Mouse (Mus musculus): ENCODE data around the gene Col25a1. TPM values are rescaled to one million over a fixed set of nuclear protein-coding genes. Genes with fewer than 3 reads are reported as not detected.

Gene Col25a1
- polyA plus RNA-seq, 1 experiment, result 0.01 TPM

- WGBS, result 87% methylated on average over 9 of the region's 9 CpGs
- H3K27me3 ChIP-seq (ENCODE audit: control insufficient read depth, insufficient read depth, low read length), result no peaks in the 10 kb centered on the region
- H3K36me3 ChIP-seq (ENCODE audit: control insufficient read depth, insufficient read depth, low read length), result no peaks in the 10 kb centered on the region
- TF ChIP-seq CTCF (IDR thresholded peaks at IDR 0.05; ENCODE audit: extremely low read depth, insufficient read depth, insufficient read length, insufficient replicate concordance) (no peak), POLR2A (IDR thresholded peaks at IDR 0.05; ENCODE audit: low read depth, low read length) (no peak)
- H3K4me3 ChIP-seq (ENCODE audit: extremely low read depth, insufficient read depth, insufficient read length), result no peak overlapping the region
- no peak for DNase-seq (ENCODE audit: low read depth in 1 of 2, low spot score in 2 of 2)
- H3K4me1 ChIP-seq (ENCODE audit: control insufficient read depth, insufficient read depth, insufficient read length), result no peaks in the 10 kb centered on the region
- no peak overlapping the region for H3K27ac ChIP-seq (ENCODE audit: insufficient read depth, low read length)
Observed at GRCm38 (mm10) chr3:130378626-130379025, 247.3 kb downstream of the Col25a1 start.

DNA sequence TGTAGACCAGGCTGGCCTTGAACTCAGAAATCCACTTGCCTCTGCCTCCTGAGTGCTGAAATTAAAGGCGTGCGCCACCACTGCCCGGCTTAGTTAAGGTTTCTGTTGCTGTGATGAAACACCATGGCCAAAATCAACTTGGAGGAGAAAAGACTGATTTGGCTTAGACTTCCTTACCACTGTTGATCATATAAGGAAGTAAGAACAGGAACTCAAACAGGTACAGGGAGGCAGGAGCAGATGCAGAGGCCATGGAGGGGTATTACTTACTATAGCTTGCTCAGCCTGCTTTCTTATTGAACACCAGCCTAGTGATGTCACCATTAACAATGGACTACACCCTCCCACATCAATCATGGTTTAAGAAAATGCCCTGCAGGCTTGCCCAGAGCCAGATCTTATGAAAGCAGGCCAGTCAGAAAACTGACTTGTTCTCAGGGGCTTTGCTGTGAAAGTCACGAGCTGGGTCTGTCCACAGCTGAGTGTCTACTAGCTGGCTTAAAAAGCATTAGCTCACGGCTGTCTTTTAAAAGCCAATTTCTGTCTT lies 249.1 kb downstream of the Col25a1 start:
- Histone ChIP-seq H3K36me3 (ENCODE audit: control insufficient read depth, insufficient read depth, low read length) (no peaks in the 10 kb centered on the region), H3K4me3 (ENCODE audit: extremely low read depth, insufficient read depth, insufficient read length) (no peak overlapping the region), H3K27me3 (ENCODE audit: control insufficient read depth, insufficient read depth, low read length) (no peaks in the 10 kb centered on the region), H3K27ac (ENCODE audit: insufficient read depth, low read length) (no peak overlapping the region), H3K4me1 (ENCODE audit: control insufficient read depth, insufficient read depth, insufficient read length) (no peaks in the 10 kb centered on the region)
- no peak for TF ChIP-seq POLR2A (IDR thresholded peaks at IDR 0.05; ENCODE audit: low read depth, low read length)
- no peak for TF ChIP-seq CTCF (IDR thresholded peaks at IDR 0.05; ENCODE audit: extremely low read depth, insufficient read depth, insufficient read length, insufficient replicate concordance)
- 92% methylated on average over 5 of the region's 5 CpGs for WGBS
- no peak for DNase-seq (ENCODE audit: low read depth in 1 of 2, low spot score in 2 of 2)

- no peak for DNase-seq (ENCODE audit: low read depth in 1 of 2, low spot score in 2 of 2)
- Histone ChIP-seq H3K36me3 (ENCODE audit: control insufficient read depth, insufficient read depth, low read length) (no peaks in the 10 kb centered on the region), H3K4me3 (ENCODE audit: extremely low read depth, insufficient read depth, insufficient read length) (no peak overlapping the region), H3K27me3 (ENCODE audit: control insufficient read depth, insufficient read depth, low read length) (no peaks in the 10 kb centered on the region), H3K4me1 (ENCODE audit: control insufficient read depth, insufficient read depth, insufficient read length) (no peaks in the 10 kb centered on the region), H3K27ac (ENCODE audit: insufficient read depth, low read length) (no peak overlapping the region)
- WGBS, result 85% methylated on average over 5 of the region's 5 CpGs
- TF ChIP-seq CTCF (IDR thresholded peaks at IDR 0.05; ENCODE audit: extremely low read depth, insufficient read depth, insufficient read length, insufficient replicate concordance) (no peak), POLR2A (IDR thresholded peaks at IDR 0.05; ENCODE audit: low read depth, low read length) (no peak)
Observed at GRCm38 (mm10) chr3:130381691-130382090, 250.4 kb downstream of the Col25a1 start.

GRCm38 (mm10) chr3:130385856-130386255 lies 254.6 kb downstream of the Col25a1 start:
- H3K27ac ChIP-seq (ENCODE audit: insufficient read depth, low read length), result no peak overlapping the region
- 88% methylated on average over 4 of the region's 4 CpGs for WGBS
- no peaks in the 10 kb centered on the region for H3K27me3 ChIP-seq (ENCODE audit: control insufficient read depth, insufficient read depth, low read length)
- DNase-seq (ENCODE audit: low read depth in 1 of 2, low spot score in 2 of 2), result no peak
- no peak overlapping the region for H3K4me3 ChIP-seq (ENCODE audit: extremely low read depth, insufficient read depth, insufficient read length)
- no peaks in the 10 kb centered on the region for H3K36me3 ChIP-seq (ENCODE audit: control insufficient read depth, insufficient read depth, low read length)
- no peaks in the 10 kb centered on the region for H3K4me1 ChIP-seq (ENCODE audit: control insufficient read depth, insufficient read depth, insufficient read length)
- TF ChIP-seq CTCF (IDR thresholded peaks at IDR 0.05; ENCODE audit: extremely low read depth, insufficient read depth, insufficient read length, insufficient replicate concordance) (no peak), POLR2A (IDR thresholded peaks at IDR 0.05; ENCODE audit: low read depth, low read length) (no peak)

DNA sequence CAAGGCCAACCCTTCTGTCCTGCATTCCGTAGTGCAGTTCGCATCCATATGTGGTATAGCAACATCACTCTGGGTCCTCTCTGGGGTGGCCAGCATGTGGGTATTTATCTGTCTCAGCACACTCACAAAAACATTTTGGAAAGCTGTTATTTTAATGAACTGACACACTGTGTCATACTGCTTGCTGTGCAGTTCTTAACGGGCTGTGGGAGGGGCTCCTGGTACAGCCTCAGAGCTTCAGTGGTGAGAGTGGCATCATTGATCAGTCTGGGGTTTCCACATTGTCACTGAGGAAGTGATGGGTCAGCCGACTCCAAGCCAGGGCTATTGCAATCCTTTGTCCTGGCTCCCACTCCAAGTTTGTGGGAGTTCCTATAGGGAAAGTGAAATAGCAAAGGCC lies 255.9 kb downstream of the Col25a1 start:
- TF ChIP-seq CTCF (IDR thresholded peaks at IDR 0.05; ENCODE audit: extremely low read depth, insufficient read depth, insufficient read length, insufficient replicate concordance) (no peak), POLR2A (IDR thresholded peaks at IDR 0.05; ENCODE audit: low read depth, low read length) (no peak)
- no peaks in the 10 kb centered on the region for H3K4me1 ChIP-seq (ENCODE audit: control insufficient read depth, insufficient read depth, insufficient read length)
- 87% methylated on average over 4 of the region's 4 CpGs for WGBS
- no peak overlapping the region for H3K27ac ChIP-seq (ENCODE audit: insufficient read depth, low read length)
- no peaks in the 10 kb centered on the region for H3K36me3 ChIP-seq (ENCODE audit: control insufficient read depth, insufficient read depth, low read length)
- no peaks in the 10 kb centered on the region for H3K27me3 ChIP-seq (ENCODE audit: control insufficient read depth, insufficient read depth, low read length)
- H3K4me3 ChIP-seq (ENCODE audit: extremely low read depth, insufficient read depth, insufficient read length), result no peak overlapping the region
- DNase-seq (ENCODE audit: low read depth in 1 of 2, low spot score in 2 of 2), result no peak

GRCm38 (mm10) chr3:130389261-130389975 lies 258.1 kb downstream of the Col25a1 start:
- DNase-seq (ENCODE audit: low read depth in 1 of 2, low spot score in 2 of 2), result no peak
- WGBS, result 90% methylated on average over 14 of the region's 14 CpGs

GRCm38 (mm10) chr3:130396636-130397035 lies 265.3 kb downstream of the Col25a1 start:
- DNase-seq (ENCODE audit: low read depth in 1 of 2, low spot score in 2 of 2), result no peak
- TF ChIP-seq CTCF (IDR thresholded peaks at IDR 0.05; ENCODE audit: extremely low read depth, insufficient read depth, insufficient read length, insufficient replicate concordance) (no peak), POLR2A (IDR thresholded peaks at IDR 0.05; ENCODE audit: low read depth, low read length) (no peak)
- Histone ChIP-seq H3K4me1 (ENCODE audit: control insufficient read depth, insufficient read depth, insufficient read length) (no peaks in the 10 kb centered on the region), H3K36me3 (ENCODE audit: control insufficient read depth, insufficient read depth, low read length) (no peaks in the 10 kb centered on the region), H3K4me3 (ENCODE audit: extremely low read depth, insufficient read depth, insufficient read length) (no peak overlapping the region), H3K27ac (ENCODE audit: insufficient read depth, low read length) (no peak overlapping the region), H3K27me3 (ENCODE audit: control insufficient read depth, insufficient read depth, low read length) (peaks cover 3% of the 10 kb centered on the region; the same call in 1 of the 2 replicates)

More at GRCm38 (mm10) chr3:130389261-130389975, 258.1 kb downstream of the Col25a1 start:
- H3K36me3 ChIP-seq (ENCODE audit: control insufficient read depth, insufficient read depth, low read length), result no peaks in the 10 kb centered on the region
- H3K4me3 ChIP-seq (ENCODE audit: extremely low read depth, insufficient read depth, insufficient read length), result no peak overlapping the region
- TF ChIP-seq CTCF (IDR thresholded peaks at IDR 0.05; ENCODE audit: extremely low read depth, insufficient read depth, insufficient read length, insufficient replicate concordance), result no peak
- no peak for TF ChIP-seq POLR2A (IDR thresholded peaks at IDR 0.05; ENCODE audit: low read depth, low read length)
- no peak overlapping the region for H3K27ac ChIP-seq (ENCODE audit: insufficient read depth, low read length)
- H3K4me1 ChIP-seq (ENCODE audit: control insufficient read depth, insufficient read depth, insufficient read length), result no peaks in the 10 kb centered on the region
- no peaks in the 10 kb centered on the region for H3K27me3 ChIP-seq (ENCODE audit: control insufficient read depth, insufficient read depth, low read length)

Measured in spleen, adult 2 months (tissue).